Mouse (Mus musculus) cerebellum, adult 2 months (tissue): Measurements from ENCODE around the gene Btbd35f15. TPM values are rescaled to one million over a fixed set of nuclear protein-coding genes. Genes with fewer than 3 reads are reported as not detected.
"Not testable (repeated sequence)": the region's sequence is repeated elsewhere in the genome, so short reads cannot be mapped to it uniquely, and the experiment has no call there.

Source experiments
- DNase-seq, 2 experiments: peaks; one replicate each; pipeline ENCODE4 v3.0.0; 2021
- H3K27ac ChIP-seq: fragments of 200-500 bp; 2 replicates; pipeline ENCODE4 v1.5.1; 2012; ENCODE audit warnings: low read length, control low read depth, inconsistent platforms; ENCODE audit not compliant: insufficient read depth
- H3K27me3 ChIP-seq: fragments of 200-500 bp; 2 replicates; pipeline ENCODE4 v1.6.1; 2012; ENCODE audit warnings: inconsistent platforms, mild to moderate bottlenecking, low read length, moderate library complexity; ENCODE audit not compliant: control insufficient read depth, insufficient read depth
- H3K4me1 ChIP-seq: fragments of 200-500 bp; 2 replicates; pipeline ENCODE4 v1.6.1; 2011; ENCODE audit warnings: low read length; ENCODE audit not compliant: control insufficient read depth, insufficient read depth
- H3K4me3 ChIP-seq: fragments of 200-500 bp; replicated peaks from 2 replicates; pipeline ENCODE3; 2011; ENCODE audit warnings: mild to moderate bottlenecking, low read depth, low read length, control low read depth; ENCODE audit not compliant: insufficient read depth
- WGBS: fragments of 180-500 bp; shearing (Covaris S2); methylation state at CpG from one replicate; pipeline ENCODE4 v1.1.7; 2018; 5-methylcytosine and 5-hydroxymethylcytosine counted together
- polyA plus RNA-seq: library from polyadenylated mRNA; depleted of rRNA; stranded (reverse); fragments of >200 nt; gene quantifications from 2 replicates; pipeline ENCODE4 v1.2.3, GENCODE M21; 2012; rRNA removed

Gene Btbd35f15
- polyA plus RNA-seq = not detected in 2 replicates

DNA sequence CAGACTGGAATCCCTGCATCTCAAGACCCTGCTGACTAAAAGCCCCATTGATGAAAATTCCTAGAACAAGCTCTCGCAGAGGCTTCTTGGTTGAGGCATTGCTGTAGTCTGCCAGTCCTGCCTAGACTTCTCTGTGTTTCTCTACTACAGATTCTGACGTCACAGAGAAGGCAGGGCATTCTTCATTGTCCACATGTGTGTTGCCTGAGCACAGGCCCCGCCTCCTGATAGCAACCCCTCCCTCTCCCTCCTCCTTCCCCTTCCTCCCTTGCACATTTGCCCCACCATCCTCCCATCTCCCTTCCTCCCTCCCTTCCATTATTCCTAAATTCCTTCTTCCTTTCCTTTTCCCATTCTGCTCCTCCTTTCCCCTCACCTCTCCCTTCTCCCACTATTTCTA, at the start of gene Btbd35f15:
TSS of gene Btbd35f15 (minus strand) at position 101 of the 400 bp plus-strand sequence.
- WGBS = no CpG with 5 or more reads among the region's 3 CpGs
- H3K4me1 ChIP-seq, DNase-seq, H3K4me3 ChIP-seq, H3K27ac ChIP-seq, H3K27me3 ChIP-seq: not testable (repeated sequence)

Other genes with a start within 250 kb of the Btbd35f15 start
- gene Btbd35f13, start 79.9 kb upstream of the Btbd35f15 start, polyA plus RNA-seq = not detected in 2 replicates
- not detected in 2 replicates for gene Btbd35f14, start 125.0 kb upstream of the Btbd35f15 start, polyA plus RNA-seq